In genomic region chr17:25429240-25429639, GRCm38 (mm10) we compare ENCODE assay signal across 21 mouse cellular contexts. TPM values are rescaled to one million over a fixed set of nuclear protein-coding genes. Genes with fewer than 3 reads are reported as not detected.
A peak's percentile ranks its signal among the peaks of the same experiment; 100 is the strongest.
DNase-seq lines count a peak whose midpoint lies in the region; ATAC-seq and TF ChIP-seq lines count a peak whose summit lies in the region.
"Had no signal": no experiment of that assay in that cellular context is flagged by ENCODE, and none has a peak within 500 bp of the region (broad histone marks: within the 10 kb centered on the region; RNA-seq: fewer than 3 reads in every experiment).

No protein-coding gene starts in this region.

- H3K27me3 ChIP-seq in heart, embryonic 15.5 days, result peaks cover 7% of the 10 kb centered on the region; the same call in 1 of the 2 replicates
- 0 out of 2 replicates have a peak, but pooled peaks cover 9% of the 10 kb centered on the region for H3K27me3 ChIP-seq in embryonic facial prominence, embryonic 14.5 days (replicated peaks; ENCODE audit: control insufficient read depth, insufficient read depth, low read length)
- H3K27me3 ChIP-seq in limb, embryonic 12.5 days, result peaks cover 36% of the 10 kb centered on the region
- peaks cover 52% of the 10 kb centered on the region for H3K27me3 ChIP-seq in forebrain, embryonic 13.5 days

- no peak for ATAC-seq in heart, embryonic 15.5 days (replicated peaks; ENCODE audit: insufficient number of reproducible peaks, insufficient read depth, low FRiP score, low read depth)
- no peak for ATAC-seq in embryonic facial prominence, embryonic 14.5 days (ENCODE audit: low read depth)
- ATAC-seq in limb, embryonic 12.5 days (ENCODE audit: insufficient number of reproducible peaks, insufficient read depth, low FRiP score, low TSS enrichment, low read depth), result no peak
- no peak for ATAC-seq in forebrain, embryonic 13.5 days
- ATAC-seq: midbrain, embryonic 13.5 days had no signal

- H3K27ac ChIP-seq in heart, embryonic 15.5 days, result peak overlapping the region; percentile 56
- peak overlapping the region; percentile 96 for H3K27ac ChIP-seq in layer of hippocampus, adult 2 months
- no peak overlapping the region for H3K27ac ChIP-seq in embryonic facial prominence, embryonic 14.5 days (replicated peaks; ENCODE audit: low read depth, low read length)
- H3K27ac ChIP-seq in limb, embryonic 12.5 days, result no peak overlapping the region
- no peak overlapping the region for H3K27ac ChIP-seq in forebrain, embryonic 13.5 days
- H3K27ac ChIP-seq: heart, adult 2 months; liver, embryonic 13.5 days; midbrain, embryonic 13.5 days; stomach, embryonic 15.5 days had no signal

- no peak overlapping the region for H3K4me3 ChIP-seq in heart, embryonic 15.5 days
- 0 out of 2 replicates have a peak overlapping the region, but pooled peaks have one; percentile 85 for H3K4me3 ChIP-seq in layer of hippocampus, adult 2 months
- no peak overlapping the region for H3K4me3 ChIP-seq in embryonic facial prominence, embryonic 14.5 days (ENCODE audit: low read depth, low read length)
- no peak overlapping the region for H3K4me3 ChIP-seq in limb, embryonic 12.5 days (replicated peaks)
- no peak overlapping the region for H3K4me3 ChIP-seq in forebrain, embryonic 13.5 days
- H3K4me3 ChIP-seq: heart, adult 2 months; liver, embryonic 13.5 days; midbrain, embryonic 13.5 days; stomach, embryonic 15.5 days had no signal

- no peaks in the 10 kb centered on the region for H3K9me3 ChIP-seq in heart, embryonic 15.5 days (replicated peaks)
- no peaks in the 10 kb centered on the region for H3K9me3 ChIP-seq in embryonic facial prominence, embryonic 14.5 days (ENCODE audit: control insufficient read depth, low read length)
- no peaks in the 10 kb centered on the region for H3K9me3 ChIP-seq in limb, embryonic 12.5 days
- no peaks in the 10 kb centered on the region for H3K9me3 ChIP-seq in forebrain, embryonic 13.5 days (replicated peaks)
- H3K9me3 ChIP-seq: liver, embryonic 13.5 days; midbrain, embryonic 13.5 days; stomach, embryonic 15.5 days had no signal

- H3K9ac ChIP-seq in heart, embryonic 15.5 days, result no peak overlapping the region
- no peak overlapping the region for H3K9ac ChIP-seq in embryonic facial prominence, embryonic 14.5 days (ENCODE audit: low read depth, low read length)
- H3K9ac ChIP-seq in limb, embryonic 12.5 days (replicated peaks), result no peak overlapping the region
- H3K9ac ChIP-seq in forebrain, embryonic 13.5 days, result no peak overlapping the region
- H3K9ac ChIP-seq: liver, embryonic 13.5 days; midbrain, embryonic 13.5 days; stomach, embryonic 15.5 days had no signal

- no peaks in the 10 kb centered on the region for H3K36me3 ChIP-seq in heart, embryonic 15.5 days
- H3K36me3 ChIP-seq in embryonic facial prominence, embryonic 14.5 days (ENCODE audit: control insufficient read depth, insufficient read depth, low read length), result no peaks in the 10 kb centered on the region
- H3K36me3 ChIP-seq in limb, embryonic 12.5 days, result peaks cover 35% of the 10 kb centered on the region
- no peaks in the 10 kb centered on the region for H3K36me3 ChIP-seq in forebrain, embryonic 13.5 days (ENCODE audit: poor library complexity, severe bottlenecking)
- H3K36me3 ChIP-seq: liver, embryonic 13.5 days; stomach, embryonic 15.5 days had no signal

- WGBS in heart, embryonic 15.5 days, result 46% methylated on average over 5 of the region's 5 CpGs
- WGBS in embryonic facial prominence, embryonic 14.5 days, result 46% methylated on average over 5 of the region's 5 CpGs
- WGBS in limb, embryonic 12.5 days, result 44% methylated on average over 5 of the region's 5 CpGs
- 67% methylated on average over 5 of the region's 5 CpGs for WGBS in forebrain, embryonic 13.5 days

- H3K4me1 ChIP-seq in heart, embryonic 15.5 days (replicated peaks), result peaks cover 89% of the 10 kb centered on the region
- peaks cover 48% of the 10 kb centered on the region for H3K4me1 ChIP-seq in embryonic facial prominence, embryonic 14.5 days (ENCODE audit: control insufficient read depth, insufficient read depth, low read length)
- peaks cover 43% of the 10 kb centered on the region for H3K4me1 ChIP-seq in limb, embryonic 12.5 days (replicated peaks)
- peaks cover 58% of the 10 kb centered on the region for H3K4me1 ChIP-seq in forebrain, embryonic 13.5 days

- 0 out of 2 replicates have a peak overlapping the region, but pooled peaks have one; percentile 94 for H3K4me2 ChIP-seq in heart, embryonic 15.5 days
- H3K4me2 ChIP-seq in embryonic facial prominence, embryonic 14.5 days (ENCODE audit: low read depth, low read length), result peak overlapping the region; percentile 12; the same call in 1 of the 2 replicates
- peak overlapping the region; percentile 22 for H3K4me2 ChIP-seq in limb, embryonic 12.5 days
- no peak overlapping the region for H3K4me2 ChIP-seq in forebrain, embryonic 13.5 days
- H3K4me2 ChIP-seq: liver, embryonic 13.5 days; stomach, embryonic 15.5 days had no signal

- DNase-seq in heart, adult 8-10 months (ENCODE audit: low spot score), result no peak
- DNase-seq in layer of hippocampus, adult 2 months (ENCODE audit: low spot score in 2 of 2), result no peak
- no peak for DNase-seq in layer of hippocampus, adult 8-10 months (ENCODE audit: low spot score in 2 of 2)
- no peak for DNase-seq in embryonic facial prominence, embryonic 14.5 days (ENCODE audit: low spot score)
- DNase-seq: adrenal gland, adult 8-10 months; cerebellum, postnatal 14 days; heart, adult 2 months; kidney, adult 8-10 months; liver, embryonic 13.5 days; lung, embryonic 14.5 days; retina, postnatal 1 day; thymus, adult 18-20 months; thymus, postnatal 4 days had no signal

- TF ChIP-seq CTCF in layer of hippocampus, adult 2 months (conservative IDR thresholded peaks at IDR 0.05), result no peak

RNA-seq across cellular contexts. Expression of gene Cacna1h, which starts 4.3 kb away (rescaled TPM):
- 5.5 and 6.5 TPM in 2 replicates for polyA plus RNA-seq in heart, embryonic 15.5 days (2015; fragmentation: Nextera tagmentation; extraction: Ambion mirVana)
- total RNA-seq in heart, adult 8-10 months (2022), result 1 to 10 TPM; 3.9 to 9.7 (median 7.7) TPM
- total RNA-seq in layer of hippocampus, adult 2 months (2021), result 100 to 1,000 TPM; 121 to 142 TPM
- 100 to 1,000 TPM in 2 of 4 experiments, 10 to 100 TPM in 2; 92.8 to 120 (median 105) TPM for total RNA-seq in layer of hippocampus, adult 8-10 months (2022)
- 4.9 and 5.2 TPM in 2 replicates for polyA plus RNA-seq in embryonic facial prominence, embryonic 14.5 days (2014; fragmentation: Nextera tagmentation; extraction: Ambion mirVana)
- 10.1 and 11.6 TPM in 2 replicates for polyA plus RNA-seq in limb, embryonic 12.5 days (2016; fragmentation: Nextera tagmentation; extraction: Ambion mirVana)
- 7.9 and 9.1 TPM in 2 replicates for polyA plus RNA-seq in forebrain, embryonic 13.5 days (2015; fragmentation: Nextera tagmentation; extraction: Ambion mirVana)

RNA-seq across cellular contexts. Expression of gene Tekt4, which starts 25.2 kb away (rescaled TPM):
- 0.41 and 0.45 TPM in 2 replicates for polyA plus RNA-seq in heart, embryonic 15.5 days (2015; fragmentation: Nextera tagmentation; extraction: Ambion mirVana)
- total RNA-seq in heart, adult 8-10 months (2022), result under 1 TPM in 3 of 4 experiments, not detected in 1; 0.28 to 0.46 (median 0.33) TPM
- total RNA-seq in layer of hippocampus, adult 2 months (2021), result 1 to 10 TPM; 1.8 to 2.0 TPM
- 1 to 10 TPM in 3 of 4 experiments, under 1 TPM in 1; 0.96 to 1.8 (median 1.2) TPM for total RNA-seq in layer of hippocampus, adult 8-10 months (2022)
- polyA plus RNA-seq in embryonic facial prominence, embryonic 14.5 days (2014; fragmentation: Nextera tagmentation; extraction: Ambion mirVana), result 0.22 and 3.0 TPM in 2 replicates
- polyA plus RNA-seq in limb, embryonic 12.5 days (2016; fragmentation: Nextera tagmentation; extraction: Ambion mirVana), result not detected in 2 replicates
- 0.57 and 0.82 TPM in 2 replicates for polyA plus RNA-seq in forebrain, embryonic 13.5 days (2015; fragmentation: Nextera tagmentation; extraction: Ambion mirVana)
- total RNA-seq: gastrocnemius, adult 8-10 months; heart, adult 2 months; neutrophil, adult 5-6 weeks had no signal
- polyA plus RNA-seq: limb, embryonic 11.5 days; liver, embryonic 13.5 days had no signal

Comparison
In these comparisons a context has a peak if more than half of its experiments do, and no peak if none do; other contexts are left out.
1. H3K27ac ChIP-seq: peak in heart, embryonic 15.5 days (single experiment) and layer of hippocampus, adult 2 months (single experiment); none in embryonic facial prominence, embryonic 14.5 days (single experiment), limb, embryonic 12.5 days (single experiment) and forebrain, embryonic 13.5 days (single experiment).